Mouse (Mus musculus): ENCODE results near the gene Olfr47. TPM values are rescaled to one million over a fixed set of nuclear protein-coding genes. Genes with fewer than 3 reads are reported as not detected.

The Olfr47 gene
- total and polyA plus RNA-seq, 2 experiments = not detected

GRCm38 (mm10) chr6:43266356-43266755 is 35.0 kb downstream of the Olfr47 start:
- peak; percentile 30; the same call in 1 of the 2 replicates for TF ChIP-seq CTCF (IDR thresholded peaks at IDR 0.05; ENCODE audit: low read depth, low read length)
- TF ChIP-seq POLR2A (IDR thresholded peaks at IDR 0.05; ENCODE audit: extremely low read depth, insufficient read depth, low read length) = no peak
- H3K79me2 ChIP-seq (ENCODE audit: control insufficient read depth, insufficient read depth, low read length) = peaks cover 15% of the 10 kb centered on the region
- H3K27ac ChIP-seq (replicated peaks; ENCODE audit: insufficient read depth, low read depth, low read length) = peak overlapping the region; percentile 79
- H3K36me3 ChIP-seq (ENCODE audit: control insufficient read depth, insufficient read depth, low read length) = no peaks in the 10 kb centered on the region
- peak overlapping the region; percentile 88 for H3K9ac ChIP-seq (ENCODE audit: low read depth, low read length)
- DNase-seq (ENCODE audit: extremely low read depth, low read depth, low spot score) = peak; percentile 66
- peak overlapping the region; percentile 82 for H3K4me3 ChIP-seq (ENCODE audit: insufficient read depth, low read depth, low read length)
- 2% methylated on average over 8 of the region's 8 CpGs for WGBS
- H3K27me3 ChIP-seq (ENCODE audit: control insufficient read depth, insufficient read depth, low read length) = no peaks in the 10 kb centered on the region
- H3K4me1 ChIP-seq (ENCODE audit: control insufficient read depth, insufficient read depth, low read length) = peaks cover 4% of the 10 kb centered on the region; the same call in 1 of the 2 replicates

GRCm38 (mm10) chr6:43272597-43272996 is 41.3 kb downstream of the Olfr47 start:
- no peak for DNase-seq (ENCODE audit: extremely low read depth, low read depth, low spot score)
- Histone ChIP-seq H3K27ac (replicated peaks; ENCODE audit: insufficient read depth, low read depth, low read length) (peak overlapping the region; percentile 37), H3K36me3 (ENCODE audit: control insufficient read depth, insufficient read depth, low read length) (peaks cover 37% of the 10 kb centered on the region), H3K27me3 (ENCODE audit: control insufficient read depth, insufficient read depth, low read length) (no peaks in the 10 kb centered on the region), H3K9ac (ENCODE audit: low read depth, low read length) (no peak overlapping the region), H3K79me2 (ENCODE audit: control insufficient read depth, insufficient read depth, low read length) (peaks cover 2% of the 10 kb centered on the region; the same call in 1 of the 2 replicates), H3K4me3 (ENCODE audit: insufficient read depth, low read depth, low read length) (no peak overlapping the region), H3K4me1 (ENCODE audit: control insufficient read depth, insufficient read depth, low read length) (peaks cover 1% of the 10 kb centered on the region; the same call in 1 of the 2 replicates)
- TF ChIP-seq CTCF (IDR thresholded peaks at IDR 0.05; ENCODE audit: low read depth, low read length) (no peak), POLR2A (IDR thresholded peaks at IDR 0.05; ENCODE audit: extremely low read depth, insufficient read depth, low read length) (no peak)

GRCm38 (mm10) chr6:43274123-43274522 is 42.8 kb downstream of the Olfr47 start:
- no peak for DNase-seq (ENCODE audit: extremely low read depth, low read depth, low spot score)
- no peak overlapping the region for H3K4me3 ChIP-seq (ENCODE audit: insufficient read depth, low read depth, low read length)
- H3K4me1 ChIP-seq (ENCODE audit: control insufficient read depth, insufficient read depth, low read length) = no peaks in the 10 kb centered on the region; the same call in 1 of the 2 replicates
- no peaks in the 10 kb centered on the region for H3K27me3 ChIP-seq (ENCODE audit: control insufficient read depth, insufficient read depth, low read length)
- peaks cover 47% of the 10 kb centered on the region for H3K36me3 ChIP-seq (ENCODE audit: control insufficient read depth, insufficient read depth, low read length)
- TF ChIP-seq POLR2A (IDR thresholded peaks at IDR 0.05; ENCODE audit: extremely low read depth, insufficient read depth, low read length) = no peak
- TF ChIP-seq CTCF (IDR thresholded peaks at IDR 0.05; ENCODE audit: low read depth, low read length) = no peak
- H3K27ac ChIP-seq (replicated peaks; ENCODE audit: insufficient read depth, low read depth, low read length) = no peak overlapping the region
- H3K79me2 ChIP-seq (ENCODE audit: control insufficient read depth, insufficient read depth, low read length) = no peaks in the 10 kb centered on the region; the same call in 1 of the 2 replicates
- H3K9ac ChIP-seq (ENCODE audit: low read depth, low read length) = no peak overlapping the region
- 90% methylated on average over 4 of the region's 4 CpGs for WGBS

DNA sequence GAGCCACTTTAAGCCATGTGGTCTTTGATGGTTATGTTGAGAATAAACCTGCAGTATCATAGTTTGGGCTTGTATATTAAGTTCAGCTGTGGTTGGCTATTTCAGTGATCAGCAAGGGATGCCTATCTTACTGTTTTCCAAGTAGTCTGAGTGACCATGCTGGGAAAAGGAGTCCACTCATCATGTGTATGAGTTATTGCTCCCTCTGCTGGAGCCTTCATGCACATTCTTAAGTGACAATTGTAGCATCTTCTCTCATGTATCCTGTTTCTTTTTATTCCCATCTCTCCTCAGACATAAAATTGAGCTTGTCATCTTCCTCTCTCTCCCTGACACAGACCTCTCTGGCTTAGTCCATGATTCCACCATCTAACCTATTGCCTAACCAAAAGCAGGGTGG is 46.9 kb downstream of the Olfr47 start:
- no peak overlapping the region for H3K9ac ChIP-seq (ENCODE audit: low read depth, low read length)
- no peaks in the 10 kb centered on the region for H3K27me3 ChIP-seq (ENCODE audit: control insufficient read depth, insufficient read depth, low read length)
- peaks cover 72% of the 10 kb centered on the region for H3K36me3 ChIP-seq (ENCODE audit: control insufficient read depth, insufficient read depth, low read length)
- TF ChIP-seq POLR2A (IDR thresholded peaks at IDR 0.05; ENCODE audit: extremely low read depth, insufficient read depth, low read length) = no peak
- TF ChIP-seq CTCF (IDR thresholded peaks at IDR 0.05; ENCODE audit: low read depth, low read length) = peak; percentile 39
- H3K27ac ChIP-seq (replicated peaks; ENCODE audit: insufficient read depth, low read depth, low read length) = no peak overlapping the region
- no peak overlapping the region for H3K4me3 ChIP-seq (ENCODE audit: insufficient read depth, low read depth, low read length)
- no peaks in the 10 kb centered on the region for H3K79me2 ChIP-seq (ENCODE audit: control insufficient read depth, insufficient read depth, low read length)
- no peaks in the 10 kb centered on the region for H3K4me1 ChIP-seq (ENCODE audit: control insufficient read depth, insufficient read depth, low read length)
- peak; percentile 34 for DNase-seq (ENCODE audit: extremely low read depth, low read depth, low spot score)

- TF ChIP-seq POLR2A (IDR thresholded peaks at IDR 0.05; ENCODE audit: extremely low read depth, insufficient read depth, low read length) (no peak), CTCF (IDR thresholded peaks at IDR 0.05; ENCODE audit: low read depth, low read length) (no peak)
- WGBS = 97% methylated on average over 5 of the region's 5 CpGs
- Histone ChIP-seq H3K36me3 (ENCODE audit: control insufficient read depth, insufficient read depth, low read length) (peaks cover 79% of the 10 kb centered on the region), H3K4me1 (ENCODE audit: control insufficient read depth, insufficient read depth, low read length) (no peaks in the 10 kb centered on the region), H3K4me3 (ENCODE audit: insufficient read depth, low read depth, low read length) (no peak overlapping the region), H3K27ac (replicated peaks; ENCODE audit: insufficient read depth, low read depth, low read length) (no peak overlapping the region), H3K27me3 (ENCODE audit: control insufficient read depth, insufficient read depth, low read length) (no peaks in the 10 kb centered on the region), H3K79me2 (ENCODE audit: control insufficient read depth, insufficient read depth, low read length) (no peaks in the 10 kb centered on the region), H3K9ac (ENCODE audit: low read depth, low read length) (no peak overlapping the region)
- no peak for DNase-seq (ENCODE audit: extremely low read depth, low read depth, low spot score)
These were observed 49.2 kb downstream of the Olfr47 start for GRCm38 (mm10) chr6:43280481-43280880.

Other genes with a start within 250 kb of the Olfr47 start
- not detected in 2 replicates for gene Olfr441, start 125.2 kb upstream of the Olfr47 start, total RNA-seq (2014; rRNA removed)
- not detected in 2 replicates for gene Olfr441, start 125.2 kb upstream of the Olfr47 start, polyA plus RNA-seq (2012; rRNA removed)
- gene Olfr237-ps1, start 85.0 kb upstream of the Olfr47 start, total RNA-seq (2014; rRNA removed) = not detected in 2 replicates
- gene Olfr237-ps1, start 85.0 kb upstream of the Olfr47 start, polyA plus RNA-seq (2012; rRNA removed) = not detected in 2 replicates
- not detected in 2 replicates for gene Olfr437, start 68.2 kb upstream of the Olfr47 start, total RNA-seq (2014; rRNA removed)
- not detected in 2 replicates for gene Olfr437, start 68.2 kb upstream of the Olfr47 start, polyA plus RNA-seq (2012; rRNA removed)
- gene Olfr13, start 59.4 kb upstream of the Olfr47 start, total RNA-seq (2014; rRNA removed) = not detected in 2 replicates
- gene Olfr13, start 59.4 kb upstream of the Olfr47 start, polyA plus RNA-seq (2012; rRNA removed) = not detected in 2 replicates
- gene Olfr435, start 34.4 kb upstream of the Olfr47 start, total RNA-seq (2014; rRNA removed) = not detected in 2 replicates
- gene Olfr435, start 34.4 kb upstream of the Olfr47 start, polyA plus RNA-seq (2012; rRNA removed) = not detected in 2 replicates
- not detected in 2 replicates for gene Olfr434, start 18.5 kb upstream of the Olfr47 start, total RNA-seq (2014; rRNA removed)
- gene Olfr434, start 18.5 kb upstream of the Olfr47 start, polyA plus RNA-seq (2012; rRNA removed) = not detected in 2 replicates
- gene Arhgef5, start 34.1 kb downstream of the Olfr47 start, total RNA-seq (2014; rRNA removed) = 10.4 and 11.9 TPM in 2 replicates
- gene Arhgef5, start 34.1 kb downstream of the Olfr47 start, polyA plus RNA-seq (2012; rRNA removed) = 9.4 and 11.4 TPM in 2 replicates
- not detected in 2 replicates for gene Nobox, start 78.0 kb downstream of the Olfr47 start, total RNA-seq (2014; rRNA removed)
- 0.04 TPM in 1 of 2 replicates, not detected in the other for gene Nobox, start 78.0 kb downstream of the Olfr47 start, polyA plus RNA-seq (2012; rRNA removed)